Mouse (Mus musculus): ENCODE data around the gene Smim6. TPM values are rescaled to one million over a fixed set of nuclear protein-coding genes. Genes with fewer than 3 reads are reported as not detected.
A peak's percentile ranks its signal among the peaks of the same experiment; 100 is the strongest.

Smim6 gene
- polyA plus RNA-seq, 1 experiment from 2014 or later = 2.7 TPM

DNA sequence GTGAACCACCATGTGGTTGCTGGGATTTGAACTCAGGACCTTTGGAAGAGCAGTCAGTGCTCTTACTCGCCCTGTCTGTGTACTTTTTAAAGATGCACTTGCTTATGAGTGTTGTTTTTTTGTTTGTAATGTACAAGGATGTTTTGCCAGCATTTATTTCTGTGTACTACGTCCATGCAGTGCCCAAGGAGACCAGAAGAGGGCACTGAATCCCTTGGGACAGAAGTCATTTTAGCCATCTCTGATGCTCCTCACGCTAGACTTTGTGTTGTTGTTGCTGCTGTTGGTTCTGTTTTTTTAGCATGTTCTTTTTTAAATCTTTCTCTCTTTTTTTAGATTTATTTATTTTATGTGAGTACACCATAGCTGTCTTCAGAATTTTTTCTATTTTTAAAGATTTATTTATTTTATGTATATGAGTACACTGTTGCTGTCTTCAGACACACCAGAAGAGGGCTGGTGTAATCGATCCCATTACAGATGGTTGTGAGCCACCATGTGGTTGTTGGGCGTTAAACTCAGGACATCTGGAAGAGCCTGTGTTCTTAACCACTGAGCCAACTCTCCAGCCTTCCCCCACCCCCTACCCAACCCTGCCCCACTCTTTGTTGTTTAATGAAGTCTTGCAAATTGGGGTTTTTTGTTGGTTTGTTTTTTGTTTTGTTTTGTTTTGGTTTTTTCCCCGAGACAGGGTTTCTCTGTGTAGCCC is 8.4 kb downstream of the Smim6 start:
- Histone ChIP-seq H3K9ac (ENCODE audit: low read depth, low read length) (no peak overlapping the region), H3K36me3 (ENCODE audit: control insufficient read depth, insufficient read depth) (peaks cover 2% of the 10 kb centered on the region; the same call in 1 of the 2 replicates), H3K4me2 (ENCODE audit: low read depth, low read length) (no peak overlapping the region), H3K9me3 (replicated peaks; ENCODE audit: control insufficient read depth, low read length) (no peaks in the 10 kb centered on the region), H3K27ac (ENCODE audit: low read length) (no peak overlapping the region), H3K27me3 (ENCODE audit: control insufficient read depth, insufficient read depth, low read depth, low read length) (no peaks in the 10 kb centered on the region), H3K4me3 (ENCODE audit: low read depth, low read length) (no peak overlapping the region), H3K4me1 (ENCODE audit: control insufficient read depth, low read depth, low read length) (peaks cover 3% of the 10 kb centered on the region)
- 27% methylated on average over 6 of the region's 6 CpGs for WGBS (ENCODE audit: insufficient replicate concordance)
- ATAC-seq (ENCODE audit: low read depth) = peak; percentile 58

DNA sequence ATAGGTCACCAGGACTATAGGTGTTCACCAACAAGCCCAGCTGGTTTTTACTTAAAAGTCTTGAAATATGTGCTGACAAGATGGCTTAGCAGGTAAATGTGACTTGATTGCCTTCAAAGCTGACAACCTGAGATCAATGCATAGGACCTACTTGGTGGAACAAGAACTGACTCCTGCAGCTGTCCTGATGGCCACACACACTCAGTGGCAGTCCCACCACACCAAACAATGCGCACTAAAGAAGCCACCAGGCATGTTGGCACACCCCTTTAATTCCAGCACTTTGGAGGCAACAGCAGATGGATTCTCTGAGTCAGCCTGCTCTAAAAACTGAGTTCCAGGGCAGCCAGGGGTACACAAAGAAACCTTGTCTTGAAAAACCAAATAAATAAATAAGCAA is 10.2 kb downstream of the Smim6 start:
- H3K9me3 ChIP-seq (replicated peaks; ENCODE audit: control insufficient read depth, low read length) = no peaks in the 10 kb centered on the region
- no peak overlapping the region for H3K4me3 ChIP-seq (ENCODE audit: low read depth, low read length)
- peaks cover under 1% of the 10 kb centered on the region; the same call in 1 of the 2 replicates for H3K4me1 ChIP-seq (ENCODE audit: control insufficient read depth, low read depth, low read length)
- peaks cover 2% of the 10 kb centered on the region; the same call in 1 of the 2 replicates for H3K36me3 ChIP-seq (ENCODE audit: control insufficient read depth, insufficient read depth)
- H3K4me2 ChIP-seq (ENCODE audit: low read depth, low read length) = no peak overlapping the region
- H3K27me3 ChIP-seq (ENCODE audit: control insufficient read depth, insufficient read depth, low read depth, low read length) = no peaks in the 10 kb centered on the region
- 93% methylated on average over 1 of the region's 1 CpGs for WGBS (ENCODE audit: insufficient replicate concordance)
- ATAC-seq (ENCODE audit: low read depth) = no peak
- H3K27ac ChIP-seq (ENCODE audit: low read length) = no peak overlapping the region
- no peak overlapping the region for H3K9ac ChIP-seq (ENCODE audit: low read depth, low read length)

DNA sequence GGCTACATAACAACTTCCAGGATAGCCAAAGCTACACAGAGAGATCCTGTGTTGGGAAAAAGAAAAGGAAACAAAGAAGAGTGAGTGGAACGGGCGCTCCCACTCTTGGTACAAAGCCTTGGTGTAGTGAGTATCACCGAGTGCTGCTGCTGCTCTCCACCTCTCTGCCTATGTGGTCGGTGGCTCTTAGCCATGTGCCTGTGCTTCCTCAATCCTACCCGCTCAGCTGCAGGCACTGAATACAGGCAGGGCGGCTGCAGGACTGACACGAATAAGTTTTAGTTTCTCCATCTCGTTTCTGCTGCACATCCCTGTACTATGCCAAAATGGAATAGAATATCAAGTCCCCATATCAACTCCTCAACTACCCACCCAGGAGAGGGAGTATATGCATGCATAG is 17.2 kb downstream of the Smim6 start:
- WGBS (ENCODE audit: insufficient replicate concordance) = 82% methylated on average over 8 of the region's 8 CpGs
- no peak for ATAC-seq (ENCODE audit: low read depth)
- H3K36me3 ChIP-seq (ENCODE audit: control insufficient read depth, insufficient read depth) = no peaks in the 10 kb centered on the region

DNA sequence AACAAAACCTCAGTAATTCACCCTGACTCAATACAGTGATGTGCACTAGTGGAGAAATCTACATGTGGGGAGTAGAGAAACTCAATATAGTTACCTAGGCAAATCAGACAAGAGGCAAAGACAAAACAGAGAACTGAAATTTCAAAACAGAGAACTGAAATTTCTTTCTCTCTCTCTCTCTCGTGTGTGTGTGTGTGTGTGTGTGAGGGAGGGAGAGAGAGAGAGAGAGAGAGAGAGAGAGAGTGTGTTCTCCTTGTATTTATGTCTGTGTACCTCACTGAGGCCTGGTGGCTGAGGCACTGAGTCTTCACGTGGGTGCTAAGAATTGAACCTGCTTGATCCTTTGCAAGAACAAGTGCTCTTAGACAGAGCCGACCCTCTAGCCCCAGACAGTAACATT is 18.0 kb downstream of the Smim6 start:
- Histone ChIP-seq H3K4me3 (ENCODE audit: low read depth, low read length) (no peak overlapping the region), H3K9me3 (replicated peaks; ENCODE audit: control insufficient read depth, low read length) (no peaks in the 10 kb centered on the region), H3K4me1 (ENCODE audit: control insufficient read depth, low read depth, low read length) (peaks cover 17% of the 10 kb centered on the region), H3K27me3 (ENCODE audit: control insufficient read depth, insufficient read depth, low read depth, low read length) (no peaks in the 10 kb centered on the region), H3K27ac (ENCODE audit: low read length) (no peak overlapping the region), H3K9ac (ENCODE audit: low read depth, low read length) (no peak overlapping the region), H3K4me2 (ENCODE audit: low read depth, low read length) (no peak overlapping the region), H3K36me3 (ENCODE audit: control insufficient read depth, insufficient read depth) (no peaks in the 10 kb centered on the region)
- WGBS (ENCODE audit: insufficient replicate concordance) = 44% methylated on average over 3 of the region's 3 CpGs
- ATAC-seq (ENCODE audit: low read depth) = no peak

More for the DNA sequence above, 17.2 kb downstream of the Smim6 start:
- Histone ChIP-seq H3K9me3 (replicated peaks; ENCODE audit: control insufficient read depth, low read length) (no peaks in the 10 kb centered on the region), H3K27me3 (ENCODE audit: control insufficient read depth, insufficient read depth, low read depth, low read length) (no peaks in the 10 kb centered on the region), H3K27ac (ENCODE audit: low read length) (no peak overlapping the region), H3K9ac (ENCODE audit: low read depth, low read length) (no peak overlapping the region), H3K4me1 (ENCODE audit: control insufficient read depth, low read depth, low read length) (peaks cover 11% of the 10 kb centered on the region), H3K4me2 (ENCODE audit: low read depth, low read length) (no peak overlapping the region), H3K4me3 (ENCODE audit: low read depth, low read length) (no peak overlapping the region)

DNA sequence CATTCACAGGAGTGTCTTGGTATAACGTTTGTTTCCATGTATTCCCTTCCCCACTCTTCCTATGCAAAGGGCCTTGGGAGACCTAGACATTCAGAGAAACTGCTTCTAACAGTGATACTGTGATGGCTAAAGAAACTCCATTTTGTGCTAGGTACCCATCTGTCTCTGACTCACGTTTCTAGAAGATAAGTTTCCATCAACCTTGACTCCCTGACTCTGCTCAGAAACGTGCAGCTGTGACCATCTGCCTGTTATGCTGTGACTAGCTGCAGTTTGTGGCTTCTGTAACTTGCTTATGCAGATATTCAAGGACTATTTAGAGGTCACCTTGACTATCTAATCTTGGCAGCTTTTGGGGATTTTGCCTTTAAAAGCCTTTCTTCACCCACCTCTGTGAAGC is 19.4 kb downstream of the Smim6 start:
- Histone ChIP-seq H3K36me3 (ENCODE audit: control insufficient read depth, insufficient read depth) (no peaks in the 10 kb centered on the region), H3K27ac (ENCODE audit: low read length) (no peak overlapping the region), H3K9me3 (replicated peaks; ENCODE audit: control insufficient read depth, low read length) (no peaks in the 10 kb centered on the region), H3K4me3 (ENCODE audit: low read depth, low read length) (no peak overlapping the region), H3K4me1 (ENCODE audit: control insufficient read depth, low read depth, low read length) (peaks cover 19% of the 10 kb centered on the region), H3K4me2 (ENCODE audit: low read depth, low read length) (no peak overlapping the region), H3K27me3 (ENCODE audit: control insufficient read depth, insufficient read depth, low read depth, low read length) (no peaks in the 10 kb centered on the region), H3K9ac (ENCODE audit: low read depth, low read length) (no peak overlapping the region)
- no peak for ATAC-seq (ENCODE audit: low read depth)
- 53% methylated on average over 3 of the region's 3 CpGs for WGBS (ENCODE audit: insufficient replicate concordance)

DNA sequence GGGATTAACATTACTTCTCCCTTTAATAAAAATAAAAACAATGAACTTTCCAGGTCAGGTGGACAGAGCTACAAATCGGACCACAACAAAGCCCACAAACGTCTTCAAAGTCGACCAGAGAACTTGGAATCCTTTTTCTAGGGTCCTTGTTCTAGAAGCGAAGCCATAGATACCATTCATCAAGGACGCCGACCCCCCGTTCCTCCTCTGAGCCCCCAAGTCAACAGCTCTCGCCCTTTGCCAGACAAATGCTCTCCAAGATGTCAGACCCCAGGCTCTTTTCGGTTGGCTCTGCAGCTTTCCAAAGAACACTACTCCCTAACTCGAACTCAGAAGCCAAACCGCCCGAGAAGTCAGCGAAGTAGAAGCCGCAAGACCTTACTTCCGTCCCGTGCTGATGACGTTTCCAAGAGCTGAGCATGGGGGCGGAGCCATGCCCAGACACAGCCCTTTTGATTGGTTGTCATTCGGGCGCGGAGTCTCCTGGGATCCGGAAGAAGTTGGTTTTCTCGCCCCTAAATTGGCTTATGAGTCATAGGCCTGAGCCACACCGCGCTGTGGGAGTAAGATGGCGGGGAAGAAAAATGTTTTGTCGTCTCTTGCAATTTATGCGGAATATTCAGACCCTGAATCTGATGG is 21.4 kb downstream of the Smim6 start, which contains the start of the genes Sap30bp and Recql5:
Sap30bp (plus strand) TSS at position 175 of the 639 bp plus-strand sequence.
Recql5 (minus strand) TSS at position 370 of the 639 bp plus-strand sequence.
- no peak within 1 kb of the TSS for H3K27ac ChIP-seq (ENCODE audit: low read length)
- under 1% methylated on average over 28 of the region's 28 CpGs for WGBS (ENCODE audit: insufficient replicate concordance)

DNA sequence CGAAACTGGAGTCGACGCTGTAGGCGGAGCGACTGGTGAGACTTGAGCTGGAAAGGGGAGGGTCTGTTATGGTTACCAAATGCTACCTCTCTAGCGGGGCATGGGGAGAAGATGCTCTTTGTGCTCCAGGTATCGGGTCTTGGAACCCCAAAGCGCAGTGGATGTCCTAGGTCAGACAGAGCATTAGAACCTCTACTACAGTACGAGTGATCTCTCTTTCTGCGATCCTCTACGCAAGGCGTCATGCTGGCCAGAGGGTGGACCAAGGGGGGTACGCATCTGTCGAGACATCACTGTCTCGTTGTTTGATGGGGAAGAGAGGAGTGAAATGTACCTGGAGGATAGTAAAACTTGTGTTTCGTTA is 21.9 kb downstream of the Smim6 start:
- H3K4me3 ChIP-seq (ENCODE audit: low read depth, low read length) = peak overlapping the region; percentile 78
- ATAC-seq (ENCODE audit: low read depth) = peak; percentile 19
- under 1% methylated on average over 16 of the region's 16 CpGs for WGBS (ENCODE audit: insufficient replicate concordance)

More for the DNA sequence above, 21.4 kb downstream of the Smim6 start, which contains the start of the genes Sap30bp and Recql5:
- peak within 1 kb of the TSS; percentile 88 for H3K4me2 ChIP-seq (ENCODE audit: low read depth, low read length)
- H3K4me1 ChIP-seq (ENCODE audit: control insufficient read depth, low read depth, low read length) = peaks cover 19% of the 10 kb centered on the region
- H3K9me3 ChIP-seq (replicated peaks; ENCODE audit: control insufficient read depth, low read length) = no peaks in the 10 kb centered on the region
- peaks cover 5% of the 10 kb centered on the region; the same call in 1 of the 2 replicates for H3K36me3 ChIP-seq (ENCODE audit: control insufficient read depth, insufficient read depth)
- peak; percentile 99 for ATAC-seq (ENCODE audit: low read depth)
- peak within 1 kb of the TSS; percentile 78 for H3K4me3 ChIP-seq (ENCODE audit: low read depth, low read length)
- peak within 1 kb of the TSS; percentile 73 for H3K9ac ChIP-seq (ENCODE audit: low read depth, low read length)
- no peaks in the 10 kb centered on the region for H3K27me3 ChIP-seq (ENCODE audit: control insufficient read depth, insufficient read depth, low read depth, low read length)

DNA sequence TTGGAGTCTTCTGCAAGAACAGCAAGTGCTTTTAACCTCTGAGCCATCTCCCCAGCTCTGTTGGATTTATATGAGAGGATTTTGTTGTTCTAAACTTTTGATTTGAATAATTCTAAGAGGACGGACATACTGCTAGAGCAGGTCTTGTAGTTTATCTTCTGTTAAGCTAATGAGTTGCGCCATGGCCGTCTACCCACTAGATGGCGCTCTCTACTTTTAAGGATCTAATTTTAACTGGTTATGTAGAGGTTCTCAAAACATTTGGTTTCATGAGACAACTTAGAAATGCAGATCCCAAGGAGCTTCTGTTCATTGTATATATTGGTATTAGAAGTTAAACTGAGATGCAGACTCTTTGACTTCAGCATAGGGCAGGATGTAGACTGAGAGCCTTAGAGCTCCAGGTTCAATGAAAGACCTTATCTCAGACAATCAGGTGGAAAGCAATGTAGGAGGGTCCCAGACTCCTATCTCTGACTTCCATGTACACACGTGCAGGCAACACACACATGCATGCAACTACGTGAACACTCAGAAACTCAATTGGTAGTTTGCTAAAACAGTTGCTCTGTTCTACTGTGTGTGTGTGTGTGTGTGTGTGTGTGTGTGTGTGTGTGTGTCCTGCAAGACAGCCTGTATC is 28.0 kb downstream of the Smim6 start:
- no peak; the same call in 1 of the 2 replicates for ATAC-seq (ENCODE audit: low read depth)
- Histone ChIP-seq H3K9ac (ENCODE audit: low read depth, low read length) (no peak overlapping the region), H3K36me3 (ENCODE audit: control insufficient read depth, insufficient read depth) (peaks cover 13% of the 10 kb centered on the region), H3K27ac (ENCODE audit: low read length) (no peak overlapping the region), H3K4me1 (ENCODE audit: control insufficient read depth, low read depth, low read length) (peaks cover 5% of the 10 kb centered on the region), H3K9me3 (replicated peaks; ENCODE audit: control insufficient read depth, low read length) (no peaks in the 10 kb centered on the region), H3K27me3 (ENCODE audit: control insufficient read depth, insufficient read depth, low read depth, low read length) (no peaks in the 10 kb centered on the region), H3K4me3 (ENCODE audit: low read depth, low read length) (no peak overlapping the region), H3K4me2 (ENCODE audit: low read depth, low read length) (no peak overlapping the region)
- WGBS (ENCODE audit: insufficient replicate concordance) = 18% methylated on average over 6 of the region's 6 CpGs

More for the DNA sequence above, 21.9 kb downstream of the Smim6 start:
- Histone ChIP-seq H3K9ac (ENCODE audit: low read depth, low read length) (peak overlapping the region; percentile 73), H3K9me3 (replicated peaks; ENCODE audit: control insufficient read depth, low read length) (no peaks in the 10 kb centered on the region), H3K27me3 (ENCODE audit: control insufficient read depth, insufficient read depth, low read depth, low read length) (no peaks in the 10 kb centered on the region), H3K4me1 (ENCODE audit: control insufficient read depth, low read depth, low read length) (peaks cover 19% of the 10 kb centered on the region), H3K4me2 (ENCODE audit: low read depth, low read length) (peak overlapping the region; percentile 88), H3K36me3 (ENCODE audit: control insufficient read depth, insufficient read depth) (peaks cover 6% of the 10 kb centered on the region), H3K27ac (ENCODE audit: low read length) (no peak overlapping the region)
